Mouse (Mus musculus): Measurements from ENCODE around the gene Enkur.

DNA sequence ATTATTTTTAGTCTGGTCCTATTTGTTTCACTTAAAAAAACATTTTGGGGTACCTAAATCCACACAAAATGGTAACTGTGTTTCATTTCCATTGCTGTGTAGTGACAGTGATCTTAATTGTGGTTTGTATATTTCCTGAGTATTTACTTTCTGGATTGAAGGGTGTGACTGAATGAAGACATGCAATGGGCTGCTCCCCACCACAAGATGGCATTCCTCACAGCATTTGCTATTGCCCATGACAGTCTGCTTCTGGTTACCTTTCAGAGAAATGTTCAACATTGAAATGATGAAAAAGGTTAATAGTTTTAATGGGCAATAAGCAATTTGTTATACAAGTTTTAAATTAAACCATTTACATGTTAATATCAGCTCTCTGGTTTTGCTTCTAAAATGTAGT is 9.2 kb upstream of the Enkur start:
- TF ChIP-seq POLR2A (IDR thresholded peaks at IDR 0.05; ENCODE audit: borderline replicate concordance, control insufficient read depth, low read depth, low read length) (no peak), CTCF (IDR thresholded peaks at IDR 0.05; ENCODE audit: control insufficient read depth, insufficient read depth, low read length) (no peak)
